Mouse (Mus musculus) yolk sac, embryonic 10.5 days (tissue): ENCODE measurements around the gene Grip2.
A peak's percentile ranks its signal among the peaks of the same experiment; 100 is the strongest.

Experiments
- DNase-seq: peaks from one replicate; pipeline ENCODE4 v3.0.0-alpha.2; 2017; ENCODE audit warnings: low spot score

Grip2 gene

DNA sequence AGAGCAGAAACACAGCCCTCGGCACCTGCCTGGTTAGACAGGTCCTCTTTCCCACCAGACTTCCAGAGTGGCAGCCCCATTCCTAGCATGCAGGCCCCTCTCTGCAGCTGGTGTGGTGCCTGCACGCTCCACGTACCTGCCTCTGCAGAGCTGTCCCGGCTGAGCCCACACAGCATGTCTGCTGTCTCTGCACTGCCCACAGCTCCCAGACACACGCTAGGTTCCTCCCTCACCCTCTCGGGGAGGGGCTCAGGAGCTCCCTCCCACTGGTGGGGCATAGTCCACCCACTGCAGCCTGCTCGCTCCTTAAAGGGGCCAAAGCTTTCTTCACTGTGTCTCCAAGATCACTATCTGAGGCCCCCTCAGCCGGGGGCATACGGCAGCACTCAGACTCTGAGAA is 31.0 kb downstream of the Grip2 start:
- peak; percentile 54 for DNase-seq

DNA sequence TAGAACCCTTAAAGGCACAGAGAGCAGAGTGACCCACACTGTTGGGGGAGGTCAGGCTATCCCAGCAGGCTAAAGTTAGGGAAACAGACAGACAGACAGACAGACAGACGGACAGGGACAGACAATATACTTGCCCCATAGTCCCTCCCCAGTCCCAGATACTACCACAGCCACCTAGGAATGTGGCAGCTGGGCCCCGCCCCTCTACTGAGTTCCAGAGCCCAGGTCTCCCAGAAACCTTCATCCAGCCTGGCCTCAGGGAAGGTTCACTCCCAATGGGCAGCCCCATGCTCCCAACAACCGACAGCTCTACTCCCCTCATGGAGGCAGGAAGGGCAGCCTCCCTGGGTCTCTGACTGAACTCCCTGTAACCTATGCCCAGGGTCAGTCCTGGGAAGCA is 31.4 kb downstream of the Grip2 start:
- no peak for DNase-seq

DNA sequence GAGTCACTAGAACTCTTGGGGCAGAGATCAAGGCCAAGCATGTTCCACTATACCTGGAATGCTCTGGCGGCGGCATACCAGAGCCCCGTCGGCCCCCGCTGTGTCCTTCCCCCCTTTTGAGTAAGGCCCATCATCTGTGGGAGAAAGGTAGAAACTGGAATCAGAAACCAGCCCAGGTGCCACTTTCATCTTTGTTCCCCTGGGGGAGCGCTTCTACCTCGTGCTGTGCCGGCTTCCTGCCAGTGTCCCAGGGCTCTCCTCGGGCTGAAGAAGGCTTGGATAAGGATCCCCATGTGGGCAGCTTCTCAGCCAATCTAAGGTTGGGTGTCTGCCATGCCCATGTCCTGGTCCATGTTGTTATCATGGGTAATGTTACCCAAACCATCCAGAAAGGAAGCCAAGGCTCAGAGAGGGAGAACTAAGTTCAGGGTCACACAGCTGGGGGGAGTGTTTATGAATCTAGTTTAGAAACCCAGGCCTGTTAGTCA is 38.7 kb downstream of the Grip2 start:
- DNase-seq: no peak

DNA sequence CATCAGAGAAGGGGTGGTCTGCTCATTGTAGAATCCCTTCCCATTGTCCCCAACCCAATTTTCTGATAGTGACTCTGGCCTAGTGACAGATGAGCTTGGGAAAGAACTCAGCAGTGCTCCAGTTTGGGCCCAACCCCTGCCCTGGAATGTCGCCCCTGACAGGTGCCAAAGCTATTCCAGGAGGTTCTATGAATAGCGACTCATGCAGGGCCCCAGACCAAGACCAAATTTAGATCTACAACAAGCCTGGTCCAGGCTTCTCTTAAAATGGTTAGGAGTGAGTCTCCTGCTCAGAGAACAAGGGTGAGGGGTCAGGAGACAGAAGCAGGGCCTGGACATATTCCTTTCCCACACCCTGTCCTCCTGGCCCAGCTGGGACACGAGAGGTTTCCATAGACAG is 42.0 kb downstream of the Grip2 start:
- no peak for DNase-seq

- DNase-seq: no peak
Observed at GRCm38 (mm10) chr6:91779206-91779605, 47.8 kb downstream of the Grip2 start.

GRCm38 (mm10) chr6:91776543-91776942 is 50.5 kb downstream of the Grip2 start:
- DNase-seq: peak; percentile 28

DNA sequence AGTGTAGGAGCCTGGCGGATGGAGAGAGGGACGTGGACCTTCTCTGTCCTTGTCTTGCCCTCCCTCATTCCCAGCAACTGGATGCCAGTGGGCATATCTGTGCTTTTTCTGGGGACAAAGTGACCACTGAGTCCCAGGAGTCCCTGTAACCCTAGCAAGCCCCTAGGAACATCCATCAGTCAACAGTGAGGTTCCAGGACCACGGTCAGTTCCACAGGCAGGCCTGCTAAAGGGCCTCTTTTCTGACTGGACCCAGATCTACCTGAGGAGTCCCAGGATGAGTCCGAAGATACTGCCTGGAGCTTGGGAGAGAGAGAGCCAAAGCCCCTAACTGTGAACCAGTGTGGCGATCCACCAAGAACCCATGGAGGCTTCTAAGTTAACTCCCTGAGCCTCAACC is 53.1 kb downstream of the Grip2 start:
- DNase-seq: no peak

- no peak for DNase-seq
Observed at GRCm38 (mm10) chr6:91767550-91767949, 59.5 kb downstream of the Grip2 start.

GRCm38 (mm10) chr6:91762051-91762742 is 64.9 kb downstream of the Grip2 start:
- no peak for DNase-seq

- no peak for DNase-seq
Observed at GRCm38 (mm10) chr6:91754845-91755244, 72.2 kb downstream of the Grip2 start.

- no peak for DNase-seq
Observed at GRCm38 (mm10) chr6:91754098-91754497, 73.0 kb downstream of the Grip2 start.

GRCm38 (mm10) chr6:91752884-91753283 is 74.2 kb downstream of the Grip2 start:
- DNase-seq: peak; percentile 68

DNA sequence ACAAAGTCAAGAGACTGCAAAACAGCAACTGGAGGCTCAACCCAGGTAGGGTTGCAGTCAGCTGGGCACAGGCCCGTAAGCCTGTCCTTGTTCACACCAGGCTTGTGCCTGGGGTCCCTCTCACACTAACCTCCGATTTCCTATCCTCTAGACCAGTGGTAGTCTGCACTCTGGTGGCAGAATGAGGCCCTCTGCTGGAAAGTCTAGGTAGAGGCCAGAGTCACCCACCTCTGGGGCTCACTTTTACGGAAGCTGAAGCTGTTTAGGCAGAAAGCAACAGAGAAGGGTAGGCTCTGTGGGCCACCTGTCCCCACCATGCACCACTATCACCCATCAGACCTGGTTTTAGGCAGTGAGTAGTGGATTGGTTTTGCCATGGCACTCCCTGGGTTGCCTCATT is 76.1 kb downstream of the Grip2 start:
- DNase-seq: no peak

GRCm38 (mm10) chr6:91746776-91747175 is 80.3 kb downstream of the Grip2 start:
- DNase-seq: no peak

- peak; percentile 82 for DNase-seq
Observed at GRCm38 (mm10) chr6:91745947-91746582, 81.0 kb downstream of the Grip2 start.

- DNase-seq: no peak
Observed at GRCm38 (mm10) chr6:91745246-91745645, 81.8 kb downstream of the Grip2 start.

GRCm38 (mm10) chr6:91743886-91744285 is 83.2 kb downstream of the Grip2 start:
- peak; percentile 48 for DNase-seq

DNA sequence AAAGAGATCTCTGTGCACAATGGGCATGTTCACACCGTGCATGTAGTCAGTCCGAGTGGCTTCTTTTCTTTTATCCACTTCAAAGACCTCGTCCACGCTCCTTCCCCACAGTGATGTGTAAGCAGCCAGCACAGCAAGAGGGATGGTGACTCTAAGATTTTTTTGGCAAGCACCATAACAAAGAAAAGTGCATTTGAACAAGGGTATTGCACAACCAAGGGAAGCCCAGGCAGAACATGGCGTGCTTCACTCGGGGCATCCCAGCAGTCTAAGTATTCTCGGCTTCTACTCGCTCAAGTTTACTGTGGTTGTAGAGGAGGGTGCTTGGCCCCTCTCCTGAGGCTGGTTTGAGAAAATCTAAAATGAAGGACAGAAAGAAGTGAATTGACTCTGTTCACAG is 84.1 kb downstream of the Grip2 start:
- no peak for DNase-seq

DNA sequence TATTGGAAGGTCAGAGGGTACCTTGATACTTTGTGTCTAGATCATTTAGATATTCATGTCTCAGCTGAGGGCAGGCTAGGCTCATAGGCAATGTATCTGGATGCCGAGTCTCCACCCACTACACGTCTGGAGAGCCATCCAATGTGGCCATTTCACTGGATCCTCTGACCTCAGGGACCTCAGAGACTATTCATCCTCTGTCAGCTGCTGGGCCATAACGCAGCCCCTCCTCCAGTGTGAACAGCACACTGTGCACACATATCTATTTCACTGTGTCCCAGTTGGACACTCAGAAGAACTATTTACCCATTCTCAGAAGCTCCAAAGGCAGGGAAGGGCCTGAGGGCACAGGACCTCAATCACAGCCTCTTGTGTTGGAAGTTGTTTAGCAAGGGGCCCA is 84.6 kb downstream of the Grip2 start:
- DNase-seq: no peak

DNA sequence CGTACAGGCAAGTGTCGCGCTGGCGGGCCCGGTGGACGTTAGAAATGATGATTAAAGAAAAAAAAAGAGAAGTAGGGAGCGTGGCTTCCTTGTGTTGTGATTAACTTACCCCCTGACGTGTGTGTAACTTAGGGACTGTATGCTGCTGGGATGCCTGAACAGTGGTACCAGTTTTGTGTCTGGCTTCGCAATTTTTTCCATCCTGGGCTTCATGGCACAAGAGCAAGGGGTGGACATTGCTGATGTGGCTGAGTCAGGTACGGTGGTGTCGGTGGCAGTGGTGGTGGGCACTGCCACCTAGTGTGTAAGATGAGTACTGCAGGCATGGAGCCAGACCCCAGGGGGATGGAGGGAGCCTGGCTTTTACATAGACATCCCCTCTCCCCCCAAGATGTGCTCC is 86.0 kb downstream of the Grip2 start:
- peak; percentile 40 for DNase-seq

GRCm38 (mm10) chr6:91738058-91738457 is 89.0 kb downstream of the Grip2 start:
- DNase-seq: no peak

DNA sequence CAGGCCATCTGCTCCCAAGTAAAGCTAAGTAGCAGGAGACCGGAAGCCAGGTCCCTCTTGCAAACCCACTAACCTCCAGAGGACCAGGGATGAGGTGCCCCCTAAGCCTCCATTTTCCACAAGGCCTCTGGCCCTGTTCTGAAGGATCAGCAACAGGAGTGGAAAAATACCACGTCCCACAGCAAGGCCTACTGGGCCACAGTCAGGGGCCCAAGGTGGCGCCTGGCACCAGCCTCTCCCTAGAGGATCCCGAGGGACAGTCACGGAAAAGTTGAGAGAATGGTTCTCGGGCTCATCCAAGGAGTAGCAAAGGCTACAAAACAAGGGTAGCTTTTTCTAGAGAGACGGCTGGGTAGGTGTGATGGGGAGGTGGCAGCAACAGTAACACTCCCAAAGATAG is 89.6 kb downstream of the Grip2 start:
- DNase-seq: no peak

DNA sequence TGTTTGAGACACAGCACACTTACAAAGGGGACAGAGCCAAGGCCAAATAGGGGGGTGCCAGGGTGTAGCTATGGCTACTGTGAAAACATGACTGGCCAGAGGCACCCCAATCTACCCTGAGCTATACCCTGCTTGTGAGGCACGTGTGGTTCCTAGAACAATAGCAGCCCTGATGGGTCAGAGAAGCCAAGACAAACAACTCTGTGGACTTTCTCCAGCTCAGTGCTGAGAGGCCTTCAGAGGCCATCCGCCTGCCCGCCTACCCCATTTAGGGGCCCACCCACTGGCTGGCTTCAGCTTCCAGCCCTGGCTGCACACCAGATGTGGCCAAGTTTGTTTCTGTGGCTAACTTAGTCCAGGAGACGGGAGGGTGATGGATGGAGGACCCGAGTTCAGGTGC is 90.6 kb downstream of the Grip2 start:
- DNase-seq: no peak

GRCm38 (mm10) chr6:91732138-91732537 is 94.9 kb downstream of the Grip2 start:
- no peak for DNase-seq
